Mouse (Mus musculus) heart, embryonic 15.5 days (tissue): ENCODE measurements around the gene Dnah11. TPM values are rescaled to one million over a fixed set of nuclear protein-coding genes. Genes with fewer than 3 reads are reported as not detected.

Experiments used
- ATAC-seq: fragments of 200-750 bp; cut with Nextera tagmentation; replicated peaks from 2 replicates; pipeline ENCODE4 v1.8.0; 2017; ENCODE audit warnings: low read depth, moderate TSS enrichment; ENCODE audit not compliant: insufficient number of reproducible peaks, insufficient read depth, low FRiP score
- H3K27ac ChIP-seq: fragments of 300-500 bp; sonication (generic); 2 replicates; pipeline ENCODE4 v1.5.1; 2015; ENCODE audit warnings: mild to moderate bottlenecking, inconsistent platforms
- H3K27me3 ChIP-seq: fragments of 300-500 bp; sonication (generic); 2 replicates; pipeline ENCODE4 v1.6.1; 2015; ENCODE audit warnings: inconsistent platforms
- H3K36me3 ChIP-seq: fragments of 300-500 bp; sonication (generic); 2 replicates; pipeline ENCODE4 v1.6.1; 2015; ENCODE audit warnings: mild to moderate bottlenecking, inconsistent platforms
- H3K4me1 ChIP-seq: fragments of 300-500 bp; sonication (generic); replicated peaks from 2 replicates; pipeline ENCODE4 v1.6.1; 2015; ENCODE audit warnings: inconsistent platforms
- H3K4me2 ChIP-seq: fragments of 300-500 bp; sonication (generic); 2 replicates; pipeline ENCODE4 v1.6.1; 2015; ENCODE audit warnings: inconsistent platforms, mild to moderate bottlenecking, moderate library complexity
- H3K4me3 ChIP-seq: fragments of 300-500 bp; sonication (generic); 2 replicates; pipeline ENCODE4 v1.5.1; 2015; ENCODE audit warnings: mild to moderate bottlenecking, inconsistent platforms
- H3K9ac ChIP-seq: fragments of 300-500 bp; sonication (generic); 2 replicates; pipeline ENCODE4 v1.6.1; 2015; ENCODE audit warnings: mild to moderate bottlenecking, inconsistent platforms
- H3K9me3 ChIP-seq: fragments of 300-500 bp; sonication (generic); replicated peaks from 2 replicates; pipeline ENCODE4 v1.6.1; 2016; ENCODE audit warnings: inconsistent platforms
- WGBS: fragments of 180-500 bp; shearing (Covaris S2); methylation state at CpG from one replicate; pipeline ENCODE4 v1.1.7; 2015; ENCODE audit warnings: mixed read lengths; 5-methylcytosine and 5-hydroxymethylcytosine counted together
- polyA plus RNA-seq: library from polyadenylated mRNA; unstranded; fragments of >200 nt; fragmentation: Nextera tagmentation; extraction: Ambion mirVana; gene quantifications from 2 replicates; pipeline ENCODE4 v1.2.1, GENCODE M21; 2015

The Dnah11 gene
- polyA plus RNA-seq, 1 experiment from 2014 or later, result 0.03 TPM

GRCm38 (mm10) chr12:117857023-117857422, 341.8 kb downstream of the Dnah11 start:
- no peaks in the 10 kb centered on the region for H3K27me3 ChIP-seq
- no peak overlapping the region for H3K4me3 ChIP-seq
- H3K4me2 ChIP-seq, result no peak overlapping the region
- WGBS, result 66% methylated on average over 9 of the region's 9 CpGs
- H3K27ac ChIP-seq, result no peak overlapping the region
- no peak overlapping the region for H3K9ac ChIP-seq
- H3K4me1 ChIP-seq, result no peaks in the 10 kb centered on the region
- H3K9me3 ChIP-seq, result no peaks in the 10 kb centered on the region
- ATAC-seq, result no peak
- no peaks in the 10 kb centered on the region for H3K36me3 ChIP-seq

DNA sequence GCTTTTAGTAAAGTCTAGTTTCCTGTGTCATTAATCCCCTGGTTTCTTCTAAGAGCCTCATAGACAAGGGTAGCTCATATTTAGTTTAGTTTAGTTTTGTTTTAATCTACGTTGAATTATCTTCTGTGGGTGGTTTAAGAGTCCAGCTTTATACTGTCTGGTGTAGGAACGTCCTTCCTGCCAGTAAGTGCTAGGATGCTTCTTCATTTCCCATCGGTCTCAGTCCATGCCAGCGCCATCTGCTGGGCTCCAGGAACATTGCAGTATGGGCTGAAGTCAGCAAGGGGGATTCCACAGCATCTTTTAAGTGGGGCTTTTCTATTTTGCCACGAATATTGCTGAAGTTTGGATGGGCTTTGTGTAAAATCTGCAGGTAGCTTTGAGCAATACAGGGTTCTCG, 345.5 kb downstream of the Dnah11 start:
- no peak for ATAC-seq
- Histone ChIP-seq H3K27ac (no peak overlapping the region), H3K4me2 (no peak overlapping the region), H3K36me3 (no peaks in the 10 kb centered on the region), H3K9ac (no peak overlapping the region), H3K4me3 (no peak overlapping the region), H3K9me3 (no peaks in the 10 kb centered on the region), H3K4me1 (peaks cover 6% of the 10 kb centered on the region), H3K27me3 (no peaks in the 10 kb centered on the region)
- WGBS, result 21% methylated on average over 6 of the region's 6 CpGs

- Histone ChIP-seq H3K27ac (peak overlapping the region; percentile 55), H3K4me2 (no peak overlapping the region)
- ATAC-seq, result 0 out of 2 replicates have a peak, but pooled peaks have one; percentile 31
Measured at GRCm38 (mm10) chr12:117850472-117850871, 348.4 kb downstream of the Dnah11 start.

DNA sequence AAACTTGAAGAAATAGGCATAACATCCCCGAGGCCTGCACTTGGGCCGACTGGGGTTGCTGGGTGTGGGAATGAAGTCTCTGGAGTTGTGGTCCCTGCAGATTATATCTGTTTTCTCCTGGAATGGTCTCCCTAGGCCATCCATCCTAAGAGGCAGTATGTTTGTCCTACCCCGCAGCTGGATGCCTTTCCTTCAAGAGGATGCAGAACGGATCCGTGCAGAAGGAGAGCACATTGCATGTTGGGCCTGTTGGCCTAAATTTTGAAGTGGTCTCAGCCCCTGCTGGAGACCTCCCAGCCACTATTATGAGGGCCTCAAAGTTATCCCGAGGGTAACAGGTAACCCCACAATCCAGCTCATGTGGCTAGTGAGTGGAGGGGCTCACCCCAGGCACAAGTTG, 350.2 kb downstream of the Dnah11 start:
- 92% methylated on average over 6 of the region's 6 CpGs for WGBS
- no peak for ATAC-seq

More at GRCm38 (mm10) chr12:117850472-117850871, 348.4 kb downstream of the Dnah11 start:
- Histone ChIP-seq H3K4me3 (no peak overlapping the region), H3K9ac (no peak overlapping the region), H3K9me3 (no peaks in the 10 kb centered on the region), H3K4me1 (peaks cover 6% of the 10 kb centered on the region), H3K36me3 (no peaks in the 10 kb centered on the region), H3K27me3 (no peaks in the 10 kb centered on the region)
- WGBS, result 30% methylated on average over 10 of the region's 10 CpGs

DNA sequence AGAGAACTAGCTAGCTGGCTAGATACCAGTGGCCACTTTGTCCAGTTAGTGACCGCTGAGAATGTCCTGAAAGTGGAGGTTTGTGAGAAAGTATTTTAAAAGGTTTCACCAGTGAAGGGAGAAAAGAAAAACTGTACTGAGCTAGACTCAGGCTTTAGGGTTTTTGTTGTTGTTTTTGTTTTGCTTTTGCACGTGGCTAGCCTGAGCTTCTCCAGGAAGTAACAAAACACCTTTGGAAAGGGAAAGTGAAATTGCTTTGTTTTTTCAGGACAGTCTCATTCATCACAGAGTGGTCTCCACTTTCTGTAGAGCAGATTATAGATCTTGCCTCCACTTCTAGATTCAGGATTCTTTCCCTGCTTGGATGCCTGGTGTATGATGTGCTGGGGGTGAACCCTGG, 353.9 kb downstream of the Dnah11 start:
- H3K27me3 ChIP-seq, result no peaks in the 10 kb centered on the region
- H3K4me2 ChIP-seq, result peak overlapping the region; percentile 90
- H3K27ac ChIP-seq, result no peak overlapping the region
- WGBS, result 45% methylated on average over 2 of the region's 2 CpGs
- ATAC-seq, result no peak
- H3K36me3 ChIP-seq, result no peaks in the 10 kb centered on the region
- H3K9ac ChIP-seq, result 0 out of 2 replicates have a peak overlapping the region, but pooled peaks have one; percentile 25
- H3K9me3 ChIP-seq, result no peaks in the 10 kb centered on the region
- peak overlapping the region; percentile 81 for H3K4me3 ChIP-seq
- H3K4me1 ChIP-seq, result peaks cover 9% of the 10 kb centered on the region

More for the DNA sequence above, 350.2 kb downstream of the Dnah11 start:
- H3K4me1 ChIP-seq, result peaks cover 12% of the 10 kb centered on the region
- no peaks in the 10 kb centered on the region for H3K9me3 ChIP-seq
- no peak overlapping the region for H3K27ac ChIP-seq
- H3K4me3 ChIP-seq, result no peak overlapping the region
- H3K36me3 ChIP-seq, result no peaks in the 10 kb centered on the region
- no peaks in the 10 kb centered on the region for H3K27me3 ChIP-seq
- no peak overlapping the region for H3K4me2 ChIP-seq
- no peak overlapping the region for H3K9ac ChIP-seq

DNA sequence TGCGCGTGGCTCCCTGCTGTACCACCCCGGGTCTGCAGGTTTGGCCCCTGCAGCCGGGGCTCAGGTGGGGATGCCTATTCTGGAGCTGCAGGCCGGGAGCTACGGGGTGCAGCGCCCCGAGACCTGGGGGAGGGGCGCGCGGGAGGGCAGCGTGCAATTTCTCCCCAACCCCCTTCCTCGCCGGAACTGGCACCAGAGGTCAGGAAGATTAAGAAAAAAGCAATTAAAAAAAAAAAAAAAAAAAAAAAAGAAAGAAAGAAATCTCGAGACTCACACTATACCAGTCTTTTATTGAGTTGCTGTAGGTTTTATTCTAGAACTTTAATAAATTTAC, 354.8 kb downstream of the Dnah11 start:
- Histone ChIP-seq H3K9me3 (no peaks in the 10 kb centered on the region), H3K36me3 (no peaks in the 10 kb centered on the region), H3K27me3 (no peaks in the 10 kb centered on the region), H3K9ac (peak overlapping the region; percentile 89), H3K27ac (peak overlapping the region; percentile 72), H3K4me2 (peak overlapping the region; percentile 90), H3K4me3 (peak overlapping the region; percentile 81), H3K4me1 (peaks cover 9% of the 10 kb centered on the region)
- ATAC-seq, result no peak
- 0% methylated on average over 15 of the region's 15 CpGs for WGBS

GRCm38 (mm10) chr12:117843302-117844074, 355.4 kb downstream of the Dnah11 start:
- Histone ChIP-seq H3K4me3 (peak overlapping the region; percentile 81), H3K27ac (peak overlapping the region; percentile 72), H3K9me3 (no peaks in the 10 kb centered on the region), H3K4me2 (peak overlapping the region; percentile 90), H3K27me3 (no peaks in the 10 kb centered on the region), H3K4me1 (peaks cover 9% of the 10 kb centered on the region), H3K36me3 (no peaks in the 10 kb centered on the region), H3K9ac (peak overlapping the region; percentile 89)
- peak; percentile 90 for ATAC-seq
- under 1% methylated on average over 75 of the region's 75 CpGs for WGBS

DNA sequence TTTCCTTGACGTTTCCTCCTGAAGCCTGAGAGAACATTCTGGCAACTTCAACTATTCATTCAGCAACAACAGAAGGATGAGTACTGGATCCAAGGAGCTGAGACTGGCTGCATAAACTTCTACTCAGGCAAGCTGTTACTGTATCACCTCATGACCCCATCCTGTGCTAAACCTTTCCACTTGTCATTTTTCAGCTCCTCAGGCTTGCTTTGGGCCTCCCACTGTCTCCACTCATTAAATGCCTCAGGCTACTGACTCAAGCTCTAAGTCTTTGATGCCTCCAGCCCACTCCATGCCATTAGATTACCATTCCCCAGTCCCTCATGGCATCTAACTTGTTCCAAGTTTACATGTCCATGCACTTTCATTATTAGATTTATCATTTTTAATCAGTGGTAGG, 356.2 kb downstream of the Dnah11 start:
- no peak overlapping the region for H3K9ac ChIP-seq

GRCm38 (mm10) chr12:117840705-117841104, 358.1 kb downstream of the Dnah11 start:
- Histone ChIP-seq H3K4me2 (no peak overlapping the region), H3K27me3 (no peaks in the 10 kb centered on the region), H3K9ac (no peak overlapping the region), H3K4me1 (peaks cover 9% of the 10 kb centered on the region), H3K36me3 (no peaks in the 10 kb centered on the region), H3K9me3 (no peaks in the 10 kb centered on the region), H3K27ac (no peak overlapping the region), H3K4me3 (no peak overlapping the region)
- WGBS, result 37% methylated on average over 1 of the region's 1 CpGs
- ATAC-seq, result no peak

More for the DNA sequence above, 356.2 kb downstream of the Dnah11 start:
- WGBS, result 78% methylated on average over 1 of the region's 1 CpGs
- Histone ChIP-seq H3K4me3 (no peak overlapping the region), H3K9me3 (no peaks in the 10 kb centered on the region), H3K36me3 (no peaks in the 10 kb centered on the region), H3K4me2 (peak overlapping the region; percentile 90; the same call in 1 of the 2 replicates), H3K27me3 (no peaks in the 10 kb centered on the region), H3K4me1 (peaks cover 9% of the 10 kb centered on the region), H3K27ac (no peak overlapping the region)
- ATAC-seq, result no peak

DNA sequence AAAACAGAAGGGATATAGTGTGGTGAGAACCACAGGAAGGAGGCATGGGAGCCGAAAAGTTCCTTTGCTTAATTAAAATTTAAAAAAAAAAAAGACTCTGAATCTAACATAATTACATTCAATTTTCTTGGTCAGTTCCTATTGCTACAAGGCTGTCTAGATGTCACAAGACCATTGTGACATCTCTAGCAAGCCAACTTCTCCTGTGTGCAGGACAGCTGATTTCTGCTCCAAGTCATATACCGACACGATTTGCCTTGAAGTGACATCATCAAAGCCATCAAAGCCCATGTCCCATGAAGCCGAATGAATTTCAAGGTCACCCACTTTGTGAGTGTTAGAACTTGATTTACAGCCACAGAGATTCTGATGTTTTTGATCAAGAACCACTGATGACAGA, 361.5 kb downstream of the Dnah11 start:
- Histone ChIP-seq H3K27me3 (no peaks in the 10 kb centered on the region), H3K4me1 (no peaks in the 10 kb centered on the region), H3K36me3 (no peaks in the 10 kb centered on the region), H3K9me3 (no peaks in the 10 kb centered on the region), H3K4me2 (no peak overlapping the region), H3K4me3 (no peak overlapping the region), H3K27ac (no peak overlapping the region), H3K9ac (no peak overlapping the region)
- no peak for ATAC-seq
- WGBS, result 79% methylated on average over 4 of the region's 4 CpGs

- Histone ChIP-seq H3K36me3 (no peaks in the 10 kb centered on the region), H3K4me3 (no peak overlapping the region), H3K27ac (no peak overlapping the region), H3K9me3 (no peaks in the 10 kb centered on the region), H3K9ac (no peak overlapping the region), H3K4me1 (no peaks in the 10 kb centered on the region), H3K4me2 (no peak overlapping the region), H3K27me3 (no peaks in the 10 kb centered on the region)
- 23% methylated on average over 10 of the region's 10 CpGs for WGBS
- ATAC-seq, result no peak
Measured at GRCm38 (mm10) chr12:117835371-117835770, 363.5 kb downstream of the Dnah11 start.

DNA sequence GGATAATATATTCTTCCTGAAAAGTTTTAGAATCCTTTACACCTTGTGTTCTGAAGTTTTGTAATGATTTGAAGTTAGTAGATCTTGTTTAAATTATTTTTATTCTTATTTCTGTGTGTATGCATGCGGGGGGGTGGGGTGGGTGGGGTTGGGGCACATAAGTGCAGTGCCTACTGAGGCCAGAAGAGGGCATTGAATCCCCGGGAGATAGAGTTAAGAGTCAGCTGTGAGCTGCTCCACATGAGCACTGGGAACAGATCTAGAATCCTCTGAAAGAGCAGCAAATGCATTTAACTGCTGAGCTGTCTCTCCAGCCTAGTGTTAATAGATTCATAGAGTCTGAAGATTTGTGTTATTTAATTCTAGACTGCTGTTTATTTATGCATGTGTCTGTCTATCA, 364.2 kb downstream of the Dnah11 start:
- Histone ChIP-seq H3K4me2 (no peak overlapping the region), H3K36me3 (no peaks in the 10 kb centered on the region), H3K9ac (no peak overlapping the region), H3K27ac (no peak overlapping the region), H3K4me3 (no peak overlapping the region), H3K9me3 (no peaks in the 10 kb centered on the region), H3K4me1 (no peaks in the 10 kb centered on the region), H3K27me3 (no peaks in the 10 kb centered on the region)
- 80% methylated on average over 2 of the region's 2 CpGs for WGBS
- no peak for ATAC-seq
